Mouse (Mus musculus): ENCODE results near the gene Stx17. TPM values are rescaled to one million over a fixed set of nuclear protein-coding genes. Genes with fewer than 3 reads are reported as not detected.

Gene Stx17
- total RNA-seq (2012; rRNA removed), result 8.0 TPM in 2 replicates
- total RNA-seq (2014; rRNA removed), result 7.0 and 7.2 TPM in 2 replicates
- 10.0 and 11.6 TPM in 2 replicates for polyA plus RNA-seq (2012; ENCODE audit: insufficient read length, low read depth)

DNA sequence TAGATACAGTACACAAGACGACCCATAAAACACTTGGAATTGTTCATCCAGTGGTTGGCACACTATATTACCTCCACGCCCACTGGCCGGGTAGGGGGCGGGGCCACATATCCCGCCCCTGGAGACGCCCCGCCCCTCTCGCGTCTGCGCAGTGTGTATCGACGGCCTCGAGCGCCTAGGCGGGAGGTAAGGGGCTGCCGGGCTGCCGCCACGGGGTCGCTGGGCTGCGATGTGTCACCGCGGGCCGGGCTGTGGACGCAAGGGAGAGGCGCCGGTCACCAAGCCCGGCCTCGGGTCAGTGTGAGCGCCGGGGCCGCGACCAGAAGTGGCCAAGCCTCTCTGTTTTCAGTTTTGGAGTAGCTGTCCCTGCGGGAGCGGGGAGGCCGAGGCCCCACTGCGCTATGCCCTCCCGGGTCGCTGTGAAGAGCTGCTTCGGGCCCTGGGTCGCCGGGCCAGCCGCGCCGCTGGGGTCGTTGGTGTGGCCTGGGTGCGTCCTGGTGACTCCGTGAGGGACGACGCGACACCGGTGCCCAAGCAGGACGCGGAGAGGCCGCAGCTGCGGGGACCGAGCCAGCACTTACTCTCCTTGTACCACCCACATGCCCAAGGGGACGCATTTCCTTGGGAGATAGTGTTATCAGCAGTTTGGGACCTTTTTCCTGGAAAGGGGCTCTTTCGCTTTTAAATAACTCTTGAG, at the start of gene Stx17:
Gene Stx17, plus strand, starts transcription at position 143 of the 697 bp plus-strand sequence.
- Histone ChIP-seq H3K9me3 (replicated peaks; ENCODE audit: low read length) (no peaks in the 10 kb centered on the region), H3K79me2 (replicated peaks; ENCODE audit: control insufficient read depth, extremely low read depth, insufficient read depth, poor library complexity, severe bottlenecking) (no peaks in the 10 kb centered on the region), H3K9ac (ENCODE audit: insufficient read depth, low read depth) (peak within 1 kb of the TSS; percentile 79), H3K27ac (ENCODE audit: insufficient read depth, low read depth) (no peak within 1 kb of the TSS), H3K4me2 (ENCODE audit: insufficient read depth, low read depth, poor library complexity, severe bottlenecking) (peak within 1 kb of the TSS; percentile 97), H3K4me3 (replicated peaks in 1 of 3; ENCODE audit: low read depth in 2 of 3, low read length in 2 of 3, poor library complexity in 1 of 3) (peak within 1 kb of the TSS; percentile 61 to 85 (median 73)), H3K27me3 (replicated peaks) (peaks cover 8% of the 10 kb centered on the region), H3K4me1 (ENCODE audit: control insufficient read depth in 1 of 2, insufficient read depth in 2 of 2) (0 out of 4 replicates have a peak, but pooled peaks cover 0 to 9% of the 10 kb centered on the region in 2 experiments), H3K36me3 (replicated peaks in 1 of 2; ENCODE audit: control insufficient read depth in 1 of 2, insufficient read depth in 1 of 2, low read length in 1 of 2) (peaks cover 0 to 2% of the 10 kb centered on the region in 2 experiments)
- in situ Hi-C loops (cut with MboI; ENCODE audit: low pct_ligation_motif_present, low pct_unique_long_range_greater_than_20kb, low sequenced_read_pairs) (loop anchor here (25.0 kb wide), 1 partner anchor 262 kb away; no protein-coding TSS in a partner anchor), dilution Hi-C loops (cut with MboI; ENCODE audit: extremely low pct_ligation_motif_present, extremely low pct_unique_long_range_greater_than_20kb, low sequenced_read_pairs) (no loop called here)
- TF ChIP-seq MAZ (IDR thresholded peaks at IDR 0.05; ENCODE audit: low read depth, low read length), result no peak
- no peak for TF ChIP-seq ZC3H11A (IDR thresholded peaks at IDR 0.05; ENCODE audit: low read depth, low read length)
- TF ChIP-seq NELFE (IDR thresholded peaks at IDR 0.05; ENCODE audit: low read depth, low read length), result peak; percentile 69; the same call in 1 of the 2 replicates
- TF ChIP-seq NRF1 (IDR thresholded peaks at IDR 0.05; ENCODE audit: low read depth, low read length), result peak; percentile 88
- TF ChIP-seq IRF4 (IDR thresholded peaks at IDR 0.05; ENCODE audit: low read depth, low read length), result no peak
- TF ChIP-seq UBTF (IDR thresholded peaks at IDR 0.05; ENCODE audit: low read depth, low read length), result no peak
- TF ChIP-seq ETS1 (conservative IDR thresholded peaks at IDR 0.05; ENCODE audit: low read depth, low read length), result no peak
- TF ChIP-seq GABPA (IDR thresholded peaks at IDR 0.05; ENCODE audit: insufficient replicate concordance, low read depth, low read length), result no peak
- TF ChIP-seq MXI1 (IDR thresholded peaks at IDR 0.05; ENCODE audit: low read depth, low read length), result no peak
- TF ChIP-seq PAX5 (IDR thresholded peaks at IDR 0.05; ENCODE audit: low read length), result no peak
- peak; percentile 82 for TF ChIP-seq POLR2A (IDR thresholded peaks at IDR 0.05; ENCODE audit: low read depth, low read length)
- TF ChIP-seq TBP (conservative IDR thresholded peaks at IDR 0.05; ENCODE audit: low read depth, low read length), result 0 out of 2 replicates have a peak, but pooled peaks have one; percentile 63
- no peak for TF ChIP-seq RAD21 (IDR thresholded peaks at IDR 0.05; ENCODE audit: low read depth, low read length)
- no peak for TF ChIP-seq ZKSCAN1 (IDR thresholded peaks at IDR 0.05; ENCODE audit: borderline replicate concordance, low read depth, low read length)
- no peak for TF ChIP-seq MAX (IDR thresholded peaks at IDR 0.05; ENCODE audit: low read length)
- TF ChIP-seq CTCF (conservative IDR thresholded peaks at IDR 0.05 in 1 of 2, IDR thresholded peaks at IDR 0.05 in 1 of 2; ENCODE audit: low read depth in 2 of 2, low read length in 2 of 2), result no peak
- TF ChIP-seq SMC3 (IDR thresholded peaks at IDR 0.05; ENCODE audit: low read depth, low read length), result no peak
- no peak for TF ChIP-seq CHD1 (IDR thresholded peaks at IDR 0.05; ENCODE audit: low read depth, low read length)
- TF ChIP-seq USF1 (IDR thresholded peaks at IDR 0.05; ENCODE audit: low read depth, low read length), result no peak
- no peak for TF ChIP-seq CHD2 (IDR thresholded peaks at IDR 0.05; ENCODE audit: low read length)
- no peak for TF ChIP-seq E2F4 (IDR thresholded peaks at IDR 0.05; ENCODE audit: insufficient replicate concordance, low read depth, low read length)
- no peak for TF ChIP-seq MEF2A (IDR thresholded peaks at IDR 0.05; ENCODE audit: borderline replicate concordance, low read depth, low read length)
- TF ChIP-seq EP300 (IDR thresholded peaks at IDR 0.05; ENCODE audit: low read length), result no peak
- no peak for TF ChIP-seq RCOR1 (conservative IDR thresholded peaks at IDR 0.05; ENCODE audit: low read depth, low read length)
- TF ChIP-seq JUN (IDR thresholded peaks at IDR 0.05; ENCODE audit: insufficient read depth, low read depth, low read length), result no peak
- DNase-seq (ENCODE audit: extremely low read depth), result peak; percentile 84

All from CH12.LX (cell line).